Mouse (Mus musculus): Measurements from ENCODE around the gene Castor1.

The Castor1 gene

DNA sequence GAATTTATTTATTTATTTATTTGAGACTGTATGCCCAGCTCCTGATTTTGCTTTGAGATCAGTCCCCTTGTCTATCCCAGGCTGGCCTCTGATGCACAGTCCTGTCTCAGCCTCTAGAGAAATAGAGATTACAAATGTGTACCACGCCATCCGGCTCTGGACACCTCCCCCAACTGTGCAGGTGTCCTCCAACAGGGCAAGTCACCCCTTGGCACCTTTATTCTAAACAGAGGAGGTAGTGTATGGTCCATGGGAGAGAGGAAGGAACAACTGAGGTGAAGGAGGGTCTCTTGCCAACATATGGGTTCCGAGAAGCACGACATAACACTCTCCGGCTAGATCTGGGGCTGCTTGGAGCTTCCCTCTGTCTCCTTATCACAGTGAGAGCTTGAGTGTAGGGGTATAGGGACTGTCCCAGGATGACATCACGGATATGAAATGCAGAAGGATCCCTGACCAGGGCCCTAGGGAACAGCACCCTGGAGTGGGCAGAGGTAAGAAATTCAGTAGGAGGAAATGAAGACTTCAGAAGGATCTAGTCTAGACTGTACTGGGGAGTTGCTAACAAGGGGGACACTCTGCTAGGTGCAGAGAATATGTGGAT lies 17.1 kb downstream of the Castor1 start:
- no peak for DNase-seq (ENCODE audit: low spot score)

DNA sequence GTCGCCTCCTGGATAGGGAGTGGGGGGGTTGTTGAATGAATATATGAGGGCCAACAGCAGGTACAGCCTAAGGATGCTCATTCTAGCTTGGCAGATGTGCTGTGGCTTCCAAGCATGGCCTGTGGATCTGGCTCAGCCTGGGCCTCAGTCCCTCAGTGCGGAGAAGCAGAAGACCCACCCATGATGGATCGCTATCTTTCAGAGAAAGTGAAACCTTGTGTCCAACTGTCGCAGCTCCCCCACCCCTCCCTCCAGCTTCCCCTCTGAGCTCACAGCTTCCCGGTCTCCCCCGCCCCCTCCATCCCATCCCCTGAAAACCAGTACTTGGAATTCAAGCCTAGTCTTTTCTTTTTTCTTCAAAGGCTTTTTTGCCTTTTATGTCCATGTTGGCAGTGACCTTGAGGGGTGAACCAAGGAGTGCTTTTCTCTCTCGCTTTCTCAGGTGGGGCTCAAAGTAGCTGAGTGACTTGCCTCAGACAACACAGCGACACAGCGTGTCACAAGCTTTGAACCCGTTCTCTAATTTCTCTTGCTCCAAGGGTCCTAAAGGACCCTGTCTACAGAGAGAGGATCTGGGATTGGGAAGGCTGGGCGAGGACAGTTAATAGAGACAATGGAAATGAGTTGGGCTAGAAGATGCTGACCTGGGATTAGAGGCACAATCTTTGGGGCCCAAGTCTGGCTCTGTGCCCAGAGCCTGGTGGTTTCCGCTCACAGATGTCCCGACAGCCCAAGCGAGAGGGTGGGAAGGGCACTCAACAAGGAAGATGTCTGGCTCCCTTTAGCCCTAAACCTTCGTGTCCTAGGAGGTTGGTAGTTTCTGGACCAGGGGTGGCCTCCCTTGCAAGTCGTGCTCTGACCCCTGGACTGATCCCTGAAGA lies 17.9 kb downstream of the Castor1 start, which contains the start of gene Osm:
Gene Osm, plus strand, starts transcription at position 756 of the 881 bp plus-strand sequence.
- no peak for DNase-seq (ENCODE audit: low spot score)

DNA sequence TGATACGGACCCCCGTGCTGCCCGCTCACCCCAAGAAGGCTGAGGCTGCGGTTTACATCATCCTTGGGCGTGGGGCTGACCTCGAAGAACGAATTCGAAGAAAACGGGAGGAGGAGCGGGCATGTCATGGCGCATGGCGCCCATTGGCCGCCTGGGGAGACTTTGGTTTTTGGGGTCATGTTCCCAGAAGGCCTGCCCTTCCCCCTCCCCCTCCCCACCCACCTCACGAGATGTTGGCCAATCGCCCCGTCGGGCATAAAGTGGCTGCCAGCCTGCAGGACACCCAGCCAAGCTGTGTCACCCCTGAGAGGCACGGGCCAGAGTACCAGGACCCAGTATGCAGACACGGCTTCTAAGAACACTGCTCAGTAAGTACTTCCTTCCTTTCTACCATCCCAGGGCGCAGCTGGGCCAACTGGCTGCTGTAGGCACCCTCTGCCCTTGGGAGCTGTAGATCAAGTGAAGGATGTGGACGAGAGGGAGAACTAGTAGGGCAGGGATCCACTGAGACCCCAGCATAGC lies 18.6 kb downstream of the Castor1 start:
- DNase-seq (ENCODE audit: low spot score) = no peak

DNA sequence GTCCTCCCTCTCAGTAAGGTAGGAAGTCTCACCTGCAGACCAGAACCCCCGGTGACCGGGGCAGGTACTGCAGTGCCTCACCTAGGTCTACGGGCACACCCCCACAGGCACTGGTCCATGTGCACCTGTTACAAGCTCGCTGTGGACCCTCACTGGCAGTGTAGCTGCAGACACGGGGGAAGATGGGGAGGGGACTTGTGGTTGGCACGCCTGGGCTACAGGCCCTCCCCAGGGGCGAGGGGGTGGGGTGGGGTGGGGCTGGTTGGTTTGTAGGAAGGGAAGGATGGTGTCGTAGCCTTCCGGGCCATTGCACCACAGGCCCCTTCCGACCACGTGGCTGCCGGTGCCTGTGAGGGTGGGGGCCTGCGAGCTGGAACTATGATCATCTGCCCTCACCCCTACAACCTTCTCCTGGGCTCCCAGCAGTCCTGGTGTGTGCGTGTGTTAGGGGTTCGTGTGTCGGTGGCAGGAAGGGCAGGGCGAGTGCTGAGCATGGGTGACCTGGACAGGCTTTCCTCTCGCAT lies 19.4 kb downstream of the Castor1 start:
- no peak for DNase-seq (ENCODE audit: low spot score)

DNA sequence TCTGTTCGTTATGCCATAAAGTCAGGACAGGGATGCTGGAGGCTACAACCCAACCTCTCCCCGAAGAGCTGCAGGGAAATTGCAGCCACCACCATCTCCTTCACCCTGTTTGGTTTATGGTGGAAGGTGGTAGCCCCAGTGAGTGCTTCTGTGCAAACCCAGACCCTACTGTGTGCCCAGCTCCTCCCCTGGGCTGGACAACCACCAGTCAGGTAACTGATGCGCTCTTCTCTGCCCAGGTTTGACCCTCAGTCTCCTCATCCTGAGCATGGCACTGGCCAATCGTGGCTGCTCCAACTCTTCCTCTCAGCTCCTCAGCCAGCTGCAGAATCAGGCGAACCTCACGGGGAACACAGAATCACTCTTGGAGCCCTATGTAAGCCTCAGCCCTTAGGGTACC lies 20.1 kb downstream of the Castor1 start:
- DNase-seq (ENCODE audit: low spot score) = no peak

DNA sequence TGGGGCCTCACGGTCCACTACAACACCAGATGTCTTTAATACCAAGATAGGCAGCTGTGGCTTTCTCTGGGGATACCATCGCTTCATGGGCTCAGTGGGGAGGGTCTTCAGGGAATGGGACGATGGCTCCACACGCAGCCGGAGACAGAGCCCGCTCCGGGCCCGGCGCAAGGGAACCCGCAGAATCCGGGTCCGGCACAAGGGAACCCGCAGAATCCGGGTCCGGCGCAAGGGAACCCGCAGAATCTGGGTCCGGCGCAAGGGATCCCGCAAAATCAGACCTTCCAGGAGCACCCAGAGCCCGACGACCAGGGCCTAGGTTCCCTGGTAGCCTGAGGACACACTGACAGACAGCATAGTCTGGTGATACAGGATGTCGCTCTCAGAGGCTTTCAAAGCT lies 21.7 kb downstream of the Castor1 start:
- no peak for DNase-seq (ENCODE audit: low spot score)

DNA sequence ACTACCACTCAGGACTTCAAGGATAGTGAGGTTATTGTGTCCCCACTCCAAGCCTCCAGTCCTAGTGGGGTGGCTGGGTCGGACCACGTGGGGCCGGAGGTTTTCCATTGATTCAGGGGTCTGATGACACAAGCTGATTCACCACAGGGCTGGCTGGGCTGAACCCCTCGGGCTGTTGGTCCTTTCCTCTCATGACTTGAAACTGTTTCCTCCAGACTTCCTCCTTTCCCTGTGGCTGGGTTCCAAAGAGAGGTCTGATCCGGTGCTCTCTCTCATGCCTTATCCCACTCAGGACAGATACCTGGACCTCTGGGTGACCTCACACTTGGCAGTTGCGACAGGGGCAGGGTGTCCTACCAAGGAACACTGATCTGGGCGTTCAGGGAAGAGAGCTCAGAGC lies 22.1 kb downstream of the Castor1 start:
- DNase-seq (ENCODE audit: low spot score) = no peak

DNA sequence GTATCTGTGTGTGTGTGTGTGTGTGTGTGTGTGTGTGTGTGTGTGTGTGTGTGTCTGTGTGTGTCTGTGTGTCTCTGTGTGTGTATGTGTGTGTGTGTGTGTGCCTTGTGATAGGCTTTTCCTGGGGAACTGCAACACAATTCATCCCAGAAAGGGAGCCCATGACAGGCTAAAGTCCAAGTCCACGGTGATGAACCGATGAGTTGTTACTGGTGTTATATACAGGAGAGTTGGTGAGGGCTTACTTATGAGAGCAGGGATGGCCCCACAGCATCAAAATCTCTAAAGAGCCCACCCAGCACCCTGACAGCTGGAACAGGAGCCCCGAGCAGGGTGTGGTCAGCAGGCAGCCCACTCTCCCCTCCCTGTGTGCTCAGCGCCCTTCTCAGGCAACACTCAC lies 23.2 kb downstream of the Castor1 start:
- no peak for DNase-seq (ENCODE audit: low spot score)

DNA sequence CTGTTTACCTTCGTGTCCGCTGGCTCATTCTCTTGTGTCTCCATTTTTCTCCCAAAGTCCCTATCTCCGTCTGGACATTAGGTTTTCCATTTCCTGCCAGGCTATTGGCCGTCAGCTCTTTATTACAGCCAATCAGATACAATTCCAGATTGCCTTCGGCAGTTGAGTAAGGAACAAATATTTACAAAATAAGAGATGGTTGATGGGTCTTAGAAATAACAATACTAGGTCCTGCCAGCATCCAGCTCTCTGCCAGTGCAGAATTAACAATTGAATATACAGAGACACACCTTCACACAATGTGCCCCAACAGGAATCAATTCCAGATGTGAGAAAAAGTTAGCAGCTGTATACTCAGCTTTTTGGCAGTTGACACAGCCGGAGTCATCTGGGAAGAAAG lies 28.1 kb downstream of the Castor1 start:
- no peak for DNase-seq (ENCODE audit: low spot score)

DNA sequence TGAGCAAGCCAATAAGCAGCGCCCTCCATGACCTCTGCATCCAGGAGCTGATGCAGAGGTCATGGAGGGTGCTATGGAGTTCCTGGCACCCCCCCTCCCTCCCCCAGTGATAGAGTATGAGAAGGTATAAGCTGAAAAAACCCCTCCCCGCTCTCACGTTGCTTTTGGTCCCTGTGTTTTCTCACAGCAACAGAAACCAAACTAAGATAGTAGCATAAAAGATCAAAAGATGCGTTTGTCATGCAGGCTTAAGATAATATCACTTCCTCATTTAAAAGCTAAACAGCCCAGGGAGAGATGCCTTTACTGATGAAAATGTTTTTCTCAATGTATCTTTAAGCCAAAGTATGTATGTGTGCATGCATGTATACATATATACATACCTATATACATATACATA lies 28.6 kb downstream of the Castor1 start:
- DNase-seq (ENCODE audit: low spot score) = no peak

DNA sequence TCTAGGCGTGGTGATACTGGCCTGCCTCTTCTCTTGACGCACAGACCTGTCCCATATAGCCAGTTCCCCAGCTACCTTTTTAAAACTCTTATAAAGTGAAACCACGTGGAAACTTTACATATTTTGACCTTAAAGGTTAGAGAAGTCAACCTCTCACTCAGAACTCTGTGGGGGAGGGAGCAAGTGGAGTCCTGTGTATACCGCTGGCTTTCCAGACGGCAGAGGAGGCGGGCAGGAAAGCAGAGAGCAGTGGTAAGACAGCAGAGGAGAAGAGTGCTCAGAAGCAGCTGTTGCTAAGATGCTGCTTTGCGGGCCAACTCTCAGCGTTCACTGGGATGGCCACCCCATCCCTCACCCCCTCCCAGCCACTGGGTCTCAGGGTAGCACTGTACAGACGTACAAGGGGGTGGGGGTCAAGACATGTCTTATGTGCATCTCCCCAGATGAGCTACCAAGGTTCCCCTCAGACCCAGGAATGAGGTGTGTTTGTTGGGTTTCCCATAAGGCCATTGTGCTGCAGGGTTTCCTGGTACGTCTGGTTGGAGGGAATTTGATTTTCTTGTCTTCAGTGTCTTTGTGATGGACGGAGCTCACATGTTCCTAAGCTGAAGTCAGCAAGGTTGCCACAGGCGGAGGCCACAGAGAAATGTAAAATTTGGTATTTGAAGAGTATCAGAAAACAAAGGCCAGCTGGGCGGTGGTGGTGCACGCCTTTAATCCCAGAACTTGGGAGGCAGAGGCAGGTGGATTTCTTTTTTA lies 29.4 kb downstream of the Castor1 start:
- DNase-seq (ENCODE audit: low spot score) = no peak

DNA sequence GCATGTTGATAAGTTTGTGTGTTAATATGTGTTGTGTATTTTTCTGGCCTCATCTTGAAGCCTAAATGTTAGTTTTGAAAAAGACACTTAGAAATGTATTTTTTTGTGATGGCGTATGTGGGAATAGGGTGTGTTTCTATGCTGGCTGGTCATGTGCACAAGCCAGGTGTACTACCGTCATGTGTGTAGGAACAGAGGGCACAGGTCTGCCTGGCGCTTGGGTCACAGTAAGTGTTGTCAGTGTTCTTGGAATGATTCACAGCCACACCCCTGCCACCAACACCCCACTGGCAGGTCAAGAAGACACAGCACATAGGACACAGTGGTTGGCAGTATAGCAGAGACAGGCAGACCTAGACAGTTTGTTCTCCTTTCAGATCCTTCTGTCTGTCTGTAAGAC lies 31.1 kb downstream of the Castor1 start:
- no peak for DNase-seq (ENCODE audit: low spot score)

DNA sequence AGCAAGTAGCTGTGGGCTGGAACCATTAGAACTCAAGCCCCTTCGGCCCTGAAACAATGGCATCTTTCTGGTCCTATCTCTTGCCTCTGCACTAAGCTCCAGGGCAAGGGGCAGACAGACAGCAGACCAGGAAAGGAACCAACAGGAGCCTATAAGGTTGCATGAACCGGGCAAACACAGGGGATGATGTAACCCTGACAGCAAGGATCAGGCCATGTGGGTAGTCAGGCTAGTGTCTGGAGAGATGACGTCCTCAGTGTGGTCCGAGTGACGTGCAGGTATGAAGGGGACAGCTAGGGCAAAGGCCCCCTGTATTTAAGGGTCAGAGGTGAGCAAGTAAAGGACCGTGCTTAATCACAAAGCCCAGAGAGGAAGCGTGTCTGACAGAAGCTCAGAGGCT lies 32.3 kb downstream of the Castor1 start:
- DNase-seq (ENCODE audit: low spot score) = no peak

DNA sequence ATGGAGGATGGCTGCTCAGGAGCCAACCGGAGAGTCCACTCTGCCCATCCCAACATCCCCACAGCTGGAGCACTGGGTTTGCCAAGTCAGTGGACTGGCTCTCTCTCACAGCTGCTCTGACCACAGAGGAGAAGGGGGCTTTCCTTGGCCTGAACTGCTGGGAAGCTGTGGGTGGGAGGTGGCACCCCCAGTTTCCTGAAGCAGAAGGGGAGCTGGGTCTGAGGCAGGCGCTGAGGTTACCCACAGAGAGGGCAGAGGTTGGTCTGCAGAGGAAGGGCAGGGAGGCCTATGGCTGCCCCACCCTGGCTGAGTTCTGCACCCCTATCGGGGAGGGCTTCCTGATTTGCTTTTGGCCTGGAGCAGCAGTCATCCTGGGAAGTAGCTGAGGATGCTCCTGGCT lies 33.4 kb downstream of the Castor1 start:
- DNase-seq (ENCODE audit: low spot score) = no peak

DNA sequence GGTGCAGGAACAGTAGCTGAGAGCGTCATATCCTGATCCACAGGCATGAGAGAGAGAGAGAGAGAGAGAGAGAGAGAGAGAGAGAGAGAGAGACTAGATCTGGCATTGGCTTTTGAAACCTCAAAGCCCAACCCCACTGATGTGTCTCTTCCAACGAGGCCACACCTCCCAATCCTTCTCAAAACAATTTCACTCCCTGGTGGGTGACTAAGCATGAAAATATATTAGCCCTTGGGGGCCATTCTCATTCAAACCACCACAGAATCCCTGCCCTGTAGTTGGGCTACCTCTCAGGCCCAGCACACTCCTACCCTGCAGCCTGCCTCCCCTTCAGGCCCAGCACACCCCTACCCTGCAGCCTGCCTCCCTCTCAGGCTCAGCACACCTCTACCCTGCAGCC lies 34.9 kb downstream of the Castor1 start:
- DNase-seq (ENCODE audit: low spot score) = no peak

DNA sequence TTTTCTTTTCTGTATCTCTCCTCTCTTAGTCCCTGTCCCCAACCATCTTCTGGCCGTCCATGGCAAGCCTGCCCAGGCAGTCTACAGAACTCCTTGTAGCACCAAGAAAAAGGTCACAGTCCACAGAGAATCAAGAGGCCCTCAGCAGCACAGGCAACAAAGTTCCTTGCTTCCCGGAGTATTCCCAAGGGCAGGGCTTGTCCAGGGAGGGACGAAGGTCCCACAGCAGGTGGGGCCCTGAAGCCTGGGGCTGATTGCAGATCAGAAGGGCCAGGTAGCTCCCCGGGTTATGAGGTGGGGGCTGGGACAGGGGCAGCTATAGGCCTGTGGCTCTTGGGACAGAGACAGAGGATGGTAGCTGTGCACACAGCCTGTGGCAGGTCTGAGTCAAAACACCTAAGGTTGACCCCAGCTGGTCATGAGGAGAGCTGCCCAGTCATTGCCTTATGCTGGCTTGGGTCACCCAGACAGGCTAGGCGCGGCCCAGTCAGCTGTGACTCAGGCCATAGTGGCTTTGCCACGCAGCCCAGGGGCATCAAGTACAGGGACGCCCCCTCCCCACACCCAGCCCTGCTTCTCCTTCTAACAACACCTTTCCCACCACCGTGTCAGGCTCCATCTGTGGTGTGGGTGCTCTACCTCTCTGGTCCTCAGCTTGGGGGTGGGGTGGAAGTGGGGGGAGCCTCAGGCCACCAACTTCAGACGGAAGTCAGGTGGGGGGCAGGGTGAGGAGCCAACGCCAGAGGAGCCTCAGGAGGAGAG lies 39.0 kb downstream of the Castor1 start, which contains the start of gene Lif:
Gene Lif, plus strand, starts transcription at position 712 of the 762 bp plus-strand sequence.
- no peak for DNase-seq (ENCODE audit: low spot score)

DNA sequence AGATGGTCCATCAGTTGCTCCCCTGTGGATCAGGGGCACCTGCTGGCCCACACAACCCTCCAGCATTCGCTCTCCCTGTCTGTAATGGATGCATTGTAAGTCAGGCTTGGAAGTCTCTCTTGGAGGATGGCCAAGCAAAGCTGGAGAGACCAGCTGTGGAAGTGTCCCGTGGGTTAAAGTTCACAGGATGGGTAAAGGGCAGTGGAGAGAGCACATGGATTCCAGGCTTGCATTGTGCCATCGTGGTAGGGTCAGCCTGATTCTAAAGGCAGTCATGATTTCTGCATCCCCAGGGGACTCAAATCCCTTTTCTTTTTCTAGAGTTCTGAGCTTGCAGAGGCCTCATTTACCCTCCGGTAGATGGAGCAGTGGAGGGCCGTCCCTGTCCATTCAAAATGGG lies 39.7 kb downstream of the Castor1 start:
- DNase-seq (ENCODE audit: low spot score) = no peak

DNA sequence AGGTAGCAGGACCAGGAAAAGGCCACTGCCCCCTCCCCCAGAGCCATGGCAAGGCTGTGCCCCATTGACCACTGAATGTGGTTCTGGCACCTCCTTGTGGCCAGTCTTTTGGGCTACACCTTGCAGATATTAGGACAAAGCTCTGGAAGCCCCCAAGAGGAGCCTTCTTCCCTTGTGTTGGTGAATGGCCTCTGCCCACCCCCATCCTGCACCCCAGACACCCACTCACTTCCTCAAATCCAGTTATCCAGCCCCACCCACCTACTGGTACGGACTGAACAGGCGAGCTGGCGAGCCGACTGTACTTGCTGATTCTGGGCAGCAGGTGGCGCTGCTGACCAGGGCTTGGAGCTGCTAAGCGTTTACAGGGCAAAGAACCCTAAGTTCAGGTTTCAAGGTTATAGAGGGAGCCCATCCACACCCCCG lies 40.6 kb downstream of the Castor1 start:
- DNase-seq (ENCODE audit: low spot score) = peak; percentile 72

DNA sequence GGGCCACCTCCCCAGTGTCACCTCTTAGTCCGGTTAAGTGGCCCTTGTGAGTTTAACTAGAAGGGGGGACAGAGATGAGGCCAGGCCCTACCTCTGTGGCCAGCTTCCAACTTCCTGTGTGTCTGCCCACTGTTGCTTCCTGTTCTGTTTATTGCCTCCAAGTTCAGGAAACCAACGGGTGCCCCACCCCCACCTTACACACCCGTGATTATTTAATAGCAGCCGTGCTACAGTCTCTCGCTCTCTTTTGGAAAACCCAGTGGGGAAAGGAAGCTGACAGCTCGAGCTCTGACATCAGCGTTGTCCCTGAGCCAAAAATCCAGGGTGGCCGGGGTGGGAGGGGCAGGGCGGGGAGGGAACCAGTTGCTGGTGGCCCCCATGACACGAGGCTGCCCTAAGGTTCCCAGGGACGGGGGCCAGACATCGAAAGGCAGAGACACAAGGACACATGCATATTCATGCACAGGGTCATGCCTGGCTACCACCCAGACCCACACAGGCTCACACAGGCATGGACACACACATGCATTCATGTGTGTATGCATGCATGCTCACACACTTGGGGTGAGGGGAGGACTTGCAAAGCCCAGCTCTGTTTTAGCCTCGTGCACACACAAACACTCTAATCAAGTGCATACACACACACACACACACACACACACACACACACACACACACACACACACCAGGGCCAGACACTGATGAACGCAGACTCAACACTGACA lies 42.6 kb downstream of the Castor1 start:
- no peak for DNase-seq (ENCODE audit: low spot score)

DNA sequence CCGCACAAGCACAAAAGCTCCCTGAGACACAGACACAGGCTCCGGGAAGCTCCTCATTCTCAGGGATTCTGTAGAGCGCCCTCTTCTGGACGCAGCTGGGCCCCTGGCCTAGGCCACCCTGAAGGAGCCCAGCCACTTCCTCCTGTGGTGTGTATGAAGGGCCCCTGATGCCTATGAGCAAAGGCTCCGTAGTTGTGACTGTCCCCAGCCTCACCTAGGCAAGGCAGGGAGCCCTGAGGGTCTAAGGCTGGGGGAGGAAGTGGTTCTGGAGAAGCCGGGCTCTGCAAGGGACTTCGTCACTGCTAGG lies 43.1 kb downstream of the Castor1 start:
- no peak for DNase-seq (ENCODE audit: low spot score)

DNA sequence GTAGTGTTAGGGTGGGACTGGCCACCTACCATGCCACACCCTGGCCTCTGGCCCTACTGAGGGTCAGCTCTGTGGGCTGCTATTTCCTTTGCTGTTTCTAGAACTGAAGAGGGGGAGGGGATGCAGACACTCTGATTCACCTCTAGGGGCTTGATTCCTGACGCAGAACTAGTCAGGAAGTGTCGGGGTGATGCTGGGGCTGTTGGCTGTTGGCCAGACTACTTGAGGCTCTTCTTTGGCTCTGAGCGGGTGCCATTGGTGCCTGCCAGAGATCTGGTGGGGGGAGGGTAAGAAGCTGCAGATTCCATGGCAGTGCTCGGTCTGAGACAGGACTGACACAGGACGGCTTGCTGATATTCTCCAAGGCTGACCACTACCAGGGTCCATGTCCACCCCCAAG lies 43.9 kb downstream of the Castor1 start:
- peak; percentile 20 for DNase-seq (ENCODE audit: low spot score)
